Mouse (Mus musculus): ENCODE data around the gene A530084C06Rik. TPM values are rescaled to one million over a fixed set of nuclear protein-coding genes. Genes with fewer than 3 reads are reported as not detected.

Gene A530084C06Rik
- polyA plus RNA-seq (2012; rRNA removed): 0.46 and 0.68 TPM in 2 replicates

DNA sequence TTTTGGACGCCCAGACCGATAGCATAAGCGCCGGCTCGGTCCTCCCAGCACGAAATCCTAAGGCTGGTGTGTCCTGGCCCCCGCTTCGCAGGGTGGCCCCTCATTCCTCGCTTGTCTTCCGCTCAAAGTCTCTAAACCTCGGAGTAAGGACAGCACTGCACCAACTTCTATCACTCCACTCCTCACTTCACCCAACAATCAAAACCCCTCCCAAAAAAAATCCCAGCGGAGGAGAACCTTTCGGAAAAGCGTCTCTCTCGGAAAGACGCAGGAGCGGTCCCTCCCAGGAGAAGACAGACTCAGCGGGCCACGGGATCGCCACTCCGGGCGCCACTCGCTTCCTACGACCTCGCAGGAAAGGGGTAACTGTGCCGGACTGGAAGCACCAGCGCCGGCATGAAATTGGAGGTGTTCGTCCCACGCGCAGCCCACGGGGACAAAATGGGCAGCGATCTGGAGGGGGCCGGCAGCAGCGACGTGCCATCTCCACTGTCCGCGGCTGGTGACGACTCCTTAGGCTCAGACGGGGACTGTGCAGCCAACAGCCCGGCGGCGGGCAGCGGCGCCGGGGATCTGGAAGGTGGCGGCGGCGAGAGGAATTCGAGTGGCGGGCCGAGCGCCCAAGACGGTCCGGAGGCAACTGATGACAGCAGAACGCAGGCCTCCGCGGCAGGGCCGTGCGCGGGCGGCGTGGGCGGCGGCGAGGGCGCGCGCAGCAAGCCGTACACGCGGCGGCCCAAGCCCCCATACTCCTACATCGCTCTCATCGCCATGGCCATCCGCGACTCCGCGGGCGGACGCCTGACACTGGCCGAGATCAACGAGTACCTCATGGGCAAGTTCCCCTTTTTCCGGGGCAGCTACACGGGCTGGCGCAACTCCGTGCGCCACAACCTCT, at the start of gene A530084C06Rik:
TSS of gene A530084C06Rik (minus strand) at position 813 of the 898 bp plus-strand sequence.
- TF ChIP-seq CTCF (IDR thresholded peaks at IDR 0.05; ENCODE audit: borderline replicate concordance, extremely low read depth, insufficient read depth, insufficient read length) (no peak), POLR2A (IDR thresholded peaks at IDR 0.05; ENCODE audit: borderline replicate concordance, extremely low read depth, insufficient read depth, insufficient read length, poor library complexity, severe bottlenecking) (no peak)
- DNase-seq (ENCODE audit: low read depth): peak; percentile 45

DNA sequence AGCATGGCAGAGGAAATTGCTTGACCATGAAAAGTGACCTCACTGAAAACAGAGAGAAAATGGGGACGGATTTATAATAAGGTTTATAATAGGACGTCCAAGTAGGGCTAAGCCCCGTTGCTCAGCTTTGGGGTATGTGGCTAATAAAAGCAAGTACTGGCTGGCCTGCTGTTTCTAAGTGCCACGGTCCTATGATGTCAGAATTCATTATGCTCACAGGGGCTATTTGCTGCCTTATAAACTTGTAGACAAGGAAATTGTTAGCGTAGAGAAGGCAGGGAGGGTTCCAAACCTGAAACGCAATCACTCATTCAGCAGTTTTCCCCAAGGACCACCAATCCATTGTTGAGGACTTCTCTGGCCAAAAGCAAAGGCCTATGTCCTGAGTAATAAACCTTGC, 44.8 kb upstream of the A530084C06Rik start:
- DNase-seq (ENCODE audit: low read depth): no peak
- TF ChIP-seq POLR2A (IDR thresholded peaks at IDR 0.05; ENCODE audit: borderline replicate concordance, extremely low read depth, insufficient read depth, insufficient read length, poor library complexity, severe bottlenecking): no peak
- TF ChIP-seq CTCF (IDR thresholded peaks at IDR 0.05; ENCODE audit: borderline replicate concordance, extremely low read depth, insufficient read depth, insufficient read length): no peak

DNA sequence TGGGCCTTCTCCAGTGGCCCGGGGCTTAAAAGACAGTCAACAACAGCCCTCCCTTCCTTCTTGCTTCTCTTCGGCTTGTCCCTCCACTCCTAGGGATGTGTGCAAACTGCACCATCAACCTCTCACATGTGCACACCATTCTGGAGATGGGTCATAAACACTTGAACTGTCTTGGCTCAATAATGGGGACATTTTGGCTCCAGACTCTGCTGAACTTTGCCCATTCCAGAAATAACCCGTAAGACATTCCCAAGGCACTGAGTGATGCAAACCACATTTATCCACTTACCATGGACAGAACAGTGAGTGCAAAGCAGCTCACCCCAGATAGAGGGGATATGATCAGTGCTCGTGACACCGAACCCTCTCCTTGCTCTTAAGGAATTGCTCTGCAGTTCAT, 40.4 kb upstream of the A530084C06Rik start:
- TF ChIP-seq POLR2A (IDR thresholded peaks at IDR 0.05; ENCODE audit: borderline replicate concordance, extremely low read depth, insufficient read depth, insufficient read length, poor library complexity, severe bottlenecking) (no peak), CTCF (IDR thresholded peaks at IDR 0.05; ENCODE audit: borderline replicate concordance, extremely low read depth, insufficient read depth, insufficient read length) (no peak)
- no peak for DNase-seq (ENCODE audit: low read depth)

DNA sequence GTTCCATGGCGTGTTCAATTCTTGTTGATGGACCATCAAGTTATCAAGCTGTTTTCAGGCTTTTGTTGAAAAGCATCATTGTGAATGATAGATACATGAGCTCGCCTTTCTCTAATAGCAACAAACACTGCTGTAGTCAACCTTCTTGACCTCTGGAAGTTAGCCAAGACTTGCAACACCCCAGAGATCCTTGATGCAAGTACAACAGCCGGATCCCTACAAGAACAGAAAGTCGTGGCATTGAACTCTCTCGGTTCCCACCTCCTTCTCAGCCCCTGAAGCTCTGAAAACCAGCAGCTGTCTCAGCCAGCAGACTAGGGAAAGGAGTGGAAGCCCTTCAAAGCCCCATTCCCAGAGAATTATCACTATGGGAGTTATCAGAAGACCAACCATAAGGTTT, 28.2 kb upstream of the A530084C06Rik start:
- TF ChIP-seq POLR2A (IDR thresholded peaks at IDR 0.05; ENCODE audit: borderline replicate concordance, extremely low read depth, insufficient read depth, insufficient read length, poor library complexity, severe bottlenecking) (no peak), CTCF (IDR thresholded peaks at IDR 0.05; ENCODE audit: borderline replicate concordance, extremely low read depth, insufficient read depth, insufficient read length) (no peak)

DNA sequence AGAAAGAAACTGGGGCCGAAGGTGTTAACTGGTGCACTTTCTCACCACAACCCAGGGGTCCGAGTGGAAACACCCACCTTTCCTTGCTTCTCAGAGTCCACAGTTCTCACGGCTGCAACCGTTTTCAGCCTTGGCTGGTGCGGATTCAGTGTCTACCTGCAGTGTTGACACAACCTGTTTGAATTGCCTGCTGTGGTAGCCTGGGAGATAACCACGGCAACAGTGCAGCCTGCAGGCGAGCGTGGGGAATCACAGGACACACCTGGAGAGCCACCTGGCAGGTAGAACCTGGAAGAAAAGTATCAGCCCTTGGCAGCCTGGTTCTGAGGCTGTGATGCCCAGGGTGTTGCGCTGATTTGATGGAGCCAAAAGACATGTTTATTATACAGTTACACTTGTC, 20.7 kb upstream of the A530084C06Rik start:
- no peak for DNase-seq (ENCODE audit: low read depth)

More for the DNA sequence above, 28.2 kb upstream of the A530084C06Rik start:
- no peak for DNase-seq (ENCODE audit: low read depth)

DNA sequence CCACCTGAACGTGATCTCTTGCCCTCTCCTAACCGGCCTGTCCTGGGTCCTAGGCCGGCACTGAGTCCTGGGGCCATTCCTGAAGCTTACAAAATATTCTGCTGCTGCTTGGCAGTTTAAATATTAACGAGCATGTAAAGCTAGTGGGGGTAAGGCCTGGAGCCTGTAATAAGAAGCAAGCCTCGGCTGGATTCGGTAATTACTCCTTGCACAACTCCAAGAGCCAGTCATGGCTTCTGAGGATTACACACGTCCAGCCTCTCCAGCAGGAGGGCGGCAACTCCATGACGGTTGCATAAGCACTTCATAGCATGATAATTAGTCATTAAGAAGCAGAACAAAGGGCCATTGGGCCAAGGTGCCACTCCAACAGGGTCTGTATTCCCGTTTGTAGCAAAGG, 19.3 kb upstream of the A530084C06Rik start:
- peak; percentile 59 for DNase-seq (ENCODE audit: low read depth)
- TF ChIP-seq POLR2A (IDR thresholded peaks at IDR 0.05; ENCODE audit: borderline replicate concordance, extremely low read depth, insufficient read depth, insufficient read length, poor library complexity, severe bottlenecking) (no peak), CTCF (IDR thresholded peaks at IDR 0.05; ENCODE audit: borderline replicate concordance, extremely low read depth, insufficient read depth, insufficient read length) (no peak)

More for the DNA sequence above, 20.7 kb upstream of the A530084C06Rik start:
- TF ChIP-seq CTCF (IDR thresholded peaks at IDR 0.05; ENCODE audit: borderline replicate concordance, extremely low read depth, insufficient read depth, insufficient read length) (no peak), POLR2A (IDR thresholded peaks at IDR 0.05; ENCODE audit: borderline replicate concordance, extremely low read depth, insufficient read depth, insufficient read length, poor library complexity, severe bottlenecking) (no peak)

DNA sequence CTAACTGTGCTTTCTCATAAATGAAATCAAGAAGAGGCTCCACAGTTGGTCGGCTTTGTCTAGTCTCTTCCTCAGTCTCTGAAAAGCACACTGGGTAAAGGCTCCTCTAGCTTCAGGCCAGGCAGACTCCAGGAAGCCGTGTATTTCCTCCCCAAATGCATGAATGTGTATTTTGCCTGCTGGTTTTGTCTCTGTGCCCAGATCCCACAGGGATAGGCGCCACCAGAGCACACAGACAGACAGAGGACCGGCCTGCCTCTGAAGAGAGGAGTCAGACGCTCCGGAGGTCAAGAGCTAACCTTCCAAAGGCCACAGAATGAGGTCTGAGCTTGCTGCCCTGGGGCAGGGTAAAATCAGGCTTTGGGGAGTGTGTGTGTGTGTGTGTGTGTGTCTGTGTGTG, 18.4 kb upstream of the A530084C06Rik start:
- no peak for TF ChIP-seq CTCF (IDR thresholded peaks at IDR 0.05; ENCODE audit: borderline replicate concordance, extremely low read depth, insufficient read depth, insufficient read length)
- no peak for TF ChIP-seq POLR2A (IDR thresholded peaks at IDR 0.05; ENCODE audit: borderline replicate concordance, extremely low read depth, insufficient read depth, insufficient read length, poor library complexity, severe bottlenecking)
- DNase-seq (ENCODE audit: low read depth): peak; percentile 35

DNA sequence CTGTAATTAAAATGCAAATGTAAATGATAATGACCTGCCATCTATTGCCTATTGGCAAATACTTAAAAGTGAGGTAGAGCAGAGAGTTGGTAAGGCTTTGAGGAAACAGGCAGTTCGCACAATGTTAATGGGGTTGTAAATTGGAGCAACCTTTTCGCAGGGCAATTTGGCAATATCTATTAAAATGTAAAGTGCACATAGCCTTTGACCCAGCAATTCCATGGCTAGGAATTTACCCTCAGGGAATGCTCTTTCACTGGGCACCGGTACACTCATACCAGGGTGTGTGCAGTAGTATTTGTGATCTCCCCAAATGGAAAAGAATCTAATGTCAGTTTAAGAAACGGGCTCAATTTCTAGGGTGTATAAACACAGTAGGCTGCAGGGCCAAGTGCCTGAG, 17.6 kb upstream of the A530084C06Rik start:
- DNase-seq (ENCODE audit: low read depth): no peak
- TF ChIP-seq POLR2A (IDR thresholded peaks at IDR 0.05; ENCODE audit: borderline replicate concordance, extremely low read depth, insufficient read depth, insufficient read length, poor library complexity, severe bottlenecking) (no peak), CTCF (IDR thresholded peaks at IDR 0.05; ENCODE audit: borderline replicate concordance, extremely low read depth, insufficient read depth, insufficient read length) (no peak)

DNA sequence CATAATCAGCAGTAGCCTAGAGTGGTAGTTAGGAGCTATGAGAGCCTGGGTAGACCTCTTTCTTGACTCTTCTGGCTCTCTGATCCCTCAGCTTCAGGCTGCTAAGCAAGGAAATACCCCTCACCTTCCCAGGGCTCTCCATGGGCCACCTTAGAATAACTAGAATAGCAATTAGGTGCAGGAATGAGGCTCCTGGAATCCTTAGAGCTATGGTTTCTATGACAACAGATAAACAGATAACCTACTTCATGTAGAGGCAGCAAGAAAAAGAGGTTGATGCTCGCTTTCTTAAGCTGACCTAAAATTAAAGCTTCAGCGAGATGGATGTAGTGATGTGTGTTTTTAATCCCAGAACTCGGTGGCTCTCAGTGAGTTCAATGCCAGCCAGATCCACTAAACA, 15.5 kb upstream of the A530084C06Rik start:
- TF ChIP-seq POLR2A (IDR thresholded peaks at IDR 0.05; ENCODE audit: borderline replicate concordance, extremely low read depth, insufficient read depth, insufficient read length, poor library complexity, severe bottlenecking): no peak
- TF ChIP-seq CTCF (IDR thresholded peaks at IDR 0.05; ENCODE audit: borderline replicate concordance, extremely low read depth, insufficient read depth, insufficient read length): no peak
- DNase-seq (ENCODE audit: low read depth): no peak

DNA sequence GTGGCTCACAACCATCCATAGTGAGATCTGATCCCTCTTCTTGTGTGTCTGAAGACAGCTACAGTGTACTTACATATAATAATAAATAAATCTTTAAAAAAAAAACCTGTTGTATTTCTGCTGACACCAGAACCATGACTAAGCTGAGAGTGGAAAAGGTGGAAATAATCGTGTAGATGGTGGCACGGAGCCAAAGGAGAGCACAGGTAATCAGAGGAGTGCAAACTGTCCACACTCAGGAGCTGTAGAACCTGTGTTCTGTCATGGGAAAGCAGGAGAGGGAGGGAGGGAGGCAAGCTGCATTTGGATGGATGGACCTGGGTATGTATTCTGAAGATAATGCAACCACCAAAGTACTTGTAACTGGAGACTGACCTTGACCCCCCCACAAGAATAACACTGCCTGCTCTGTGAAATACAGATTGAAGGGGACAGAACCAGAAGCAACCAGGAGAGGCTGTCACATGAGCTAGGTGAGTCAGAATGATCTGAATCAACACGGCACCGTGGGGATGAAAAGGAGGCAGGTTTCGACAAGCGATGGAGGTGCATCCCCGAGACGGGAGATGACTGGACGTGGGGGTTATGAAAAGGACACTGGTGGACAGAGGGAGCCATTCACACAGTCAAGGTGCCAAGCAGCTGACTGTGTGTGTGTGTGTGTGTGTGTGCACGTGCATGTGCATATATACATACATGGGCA, 13.8 kb upstream of the A530084C06Rik start:
- no peak for TF ChIP-seq CTCF (IDR thresholded peaks at IDR 0.05; ENCODE audit: borderline replicate concordance, extremely low read depth, insufficient read depth, insufficient read length)
- DNase-seq (ENCODE audit: low read depth): no peak

DNA sequence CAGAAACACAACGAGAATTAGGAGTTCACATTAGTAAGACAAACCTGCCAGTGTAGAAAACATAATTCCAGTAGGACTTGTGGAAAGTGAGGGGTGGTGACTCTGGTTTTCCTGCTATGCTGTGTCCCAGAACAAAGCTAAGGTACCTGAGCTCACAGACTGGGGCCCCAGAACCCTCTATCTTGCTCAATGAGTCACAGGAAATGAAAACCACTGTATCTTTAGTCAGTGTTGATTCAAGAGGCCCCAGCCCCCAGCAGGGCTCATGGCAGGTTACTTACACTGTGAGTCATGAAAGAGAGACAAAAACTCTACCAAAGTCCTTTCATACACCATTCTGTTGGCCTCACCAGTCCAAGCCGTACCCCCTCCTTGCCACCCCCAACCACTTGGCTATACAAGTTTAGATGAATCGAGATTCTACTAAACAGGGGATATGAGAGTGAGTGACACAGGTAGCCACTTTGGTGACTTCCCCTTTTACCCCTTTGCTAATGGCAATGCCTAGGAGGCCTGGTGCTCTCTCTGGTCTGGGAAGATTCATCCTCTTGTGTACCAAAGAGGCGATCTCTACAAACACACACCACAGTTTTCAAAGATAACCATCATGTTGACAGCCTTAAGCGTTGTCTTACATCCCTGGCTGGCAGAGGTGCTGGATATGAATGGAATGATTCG, 8.6 kb upstream of the A530084C06Rik start:
- no peak for DNase-seq (ENCODE audit: low read depth)
- no peak for TF ChIP-seq CTCF (IDR thresholded peaks at IDR 0.05; ENCODE audit: borderline replicate concordance, extremely low read depth, insufficient read depth, insufficient read length)
- no peak for TF ChIP-seq POLR2A (IDR thresholded peaks at IDR 0.05; ENCODE audit: borderline replicate concordance, extremely low read depth, insufficient read depth, insufficient read length, poor library complexity, severe bottlenecking)
